Mouse (Mus musculus) cerebellum, adult 18-20 months (tissue): ENCODE measurements around the gene Rad51b.
A peak's percentile ranks its signal among the peaks of the same experiment; 100 is the strongest.

ENCODE experiments used
- DNase-seq, 2 experiments: peaks; one replicate each; pipeline ENCODE4 v3.0.0; 2021

Rad51b gene

GRCm38 (mm10) chr12:79499809-79500208 lies 202.7 kb downstream of the Rad51b start:
- DNase-seq = no peak

- DNase-seq = no peak
Measured at GRCm38 (mm10) chr12:79501877-79502276, 204.8 kb downstream of the Rad51b start.

DNA sequence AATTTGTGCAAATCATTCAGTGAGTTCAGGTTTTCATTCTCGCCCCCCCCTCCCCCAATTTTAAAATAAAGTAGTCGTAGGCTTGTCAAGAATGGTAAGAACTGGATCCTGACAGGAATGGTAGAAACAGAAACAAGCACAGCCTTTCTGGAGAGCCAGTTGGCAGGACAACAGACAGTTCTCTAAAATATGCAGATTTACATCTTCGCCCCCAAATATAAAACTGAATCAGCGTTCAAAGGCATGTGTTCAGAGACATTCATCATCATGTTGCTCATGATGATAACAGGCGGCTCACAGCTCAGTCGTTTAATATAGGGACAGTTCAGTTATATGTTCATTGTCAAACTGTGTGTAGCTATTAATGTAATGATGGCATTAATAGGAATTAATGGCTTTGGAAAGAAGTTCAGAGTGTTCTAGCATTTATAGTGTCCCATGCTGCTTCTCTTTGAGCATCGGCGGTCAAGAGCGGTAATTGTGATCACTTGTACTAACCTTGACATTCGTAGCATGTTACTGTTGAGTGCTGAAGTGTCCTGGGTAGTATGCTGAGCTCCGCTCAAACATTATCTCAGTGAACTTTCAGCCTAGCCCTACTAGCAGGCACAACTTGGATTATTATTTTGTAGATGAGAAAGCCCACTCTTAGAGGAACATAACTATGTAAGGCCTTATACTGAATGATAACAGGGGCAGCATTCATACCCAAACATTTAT lies 205.9 kb downstream of the Rad51b start:
- no peak for DNase-seq

GRCm38 (mm10) chr12:79503582-79504515 lies 206.8 kb downstream of the Rad51b start:
- DNase-seq = no peak

GRCm38 (mm10) chr12:79504641-79505040 lies 207.6 kb downstream of the Rad51b start:
- DNase-seq = no peak

DNA sequence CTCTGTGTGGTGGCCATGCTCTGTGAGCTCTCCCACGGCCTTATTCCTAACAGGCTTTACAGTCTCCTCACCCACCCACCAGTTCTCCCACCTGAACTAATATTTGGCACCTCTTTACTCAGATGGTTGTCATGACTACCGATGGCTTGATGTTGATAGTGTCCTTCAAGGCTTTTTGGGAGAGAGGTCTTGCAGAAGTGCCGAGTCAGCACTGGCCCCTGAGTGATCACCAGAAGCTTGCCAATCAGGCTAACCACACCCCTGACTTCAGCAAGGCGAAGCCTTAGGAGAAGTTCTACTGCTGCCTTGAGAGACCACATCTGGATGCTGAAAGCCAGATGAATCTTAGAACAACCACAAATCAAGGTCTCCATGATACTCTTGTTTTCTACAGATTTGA lies 209.3 kb downstream of the Rad51b start:
- no peak for DNase-seq

GRCm38 (mm10) chr12:79507141-79507681 lies 210.1 kb downstream of the Rad51b start:
- DNase-seq = peak in 1 of 2 experiments; percentile 4

DNA sequence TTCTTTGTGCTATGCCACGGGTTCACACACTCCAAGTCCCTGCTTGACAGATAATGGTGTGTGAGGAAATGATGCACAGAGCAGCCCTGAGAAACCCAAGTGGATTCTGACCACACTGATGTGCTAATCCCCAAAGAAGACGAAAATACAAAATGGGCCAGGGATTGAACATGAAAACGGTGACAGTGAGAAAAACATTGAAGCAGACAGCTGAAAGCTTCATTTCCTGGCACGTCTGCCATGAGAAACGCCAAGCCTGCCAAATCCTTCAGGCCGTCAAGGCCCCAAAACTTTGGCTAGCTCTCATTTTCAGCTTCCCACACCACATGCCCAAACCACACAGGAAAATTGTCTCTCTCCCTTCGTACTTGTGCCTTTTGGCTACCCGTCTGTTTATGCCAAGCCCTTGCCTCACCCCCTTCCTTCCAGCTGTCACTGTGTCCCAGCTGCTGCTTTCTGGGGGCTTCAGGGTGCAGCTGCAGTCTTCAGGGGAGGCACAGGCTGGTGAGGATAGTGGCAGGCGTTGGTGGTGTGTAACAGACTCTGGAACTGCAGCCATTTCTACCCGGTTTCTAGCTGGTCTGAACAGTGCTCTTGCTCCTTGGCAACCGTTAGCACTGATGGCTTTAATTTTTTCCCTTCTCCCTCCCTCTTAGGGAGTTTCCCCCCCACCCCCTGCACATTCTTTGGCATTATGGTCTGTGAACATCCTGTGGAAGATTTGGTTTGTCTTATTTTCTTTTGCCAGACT lies 214.5 kb downstream of the Rad51b start:
- DNase-seq = peak; percentile 5 to 9

DNA sequence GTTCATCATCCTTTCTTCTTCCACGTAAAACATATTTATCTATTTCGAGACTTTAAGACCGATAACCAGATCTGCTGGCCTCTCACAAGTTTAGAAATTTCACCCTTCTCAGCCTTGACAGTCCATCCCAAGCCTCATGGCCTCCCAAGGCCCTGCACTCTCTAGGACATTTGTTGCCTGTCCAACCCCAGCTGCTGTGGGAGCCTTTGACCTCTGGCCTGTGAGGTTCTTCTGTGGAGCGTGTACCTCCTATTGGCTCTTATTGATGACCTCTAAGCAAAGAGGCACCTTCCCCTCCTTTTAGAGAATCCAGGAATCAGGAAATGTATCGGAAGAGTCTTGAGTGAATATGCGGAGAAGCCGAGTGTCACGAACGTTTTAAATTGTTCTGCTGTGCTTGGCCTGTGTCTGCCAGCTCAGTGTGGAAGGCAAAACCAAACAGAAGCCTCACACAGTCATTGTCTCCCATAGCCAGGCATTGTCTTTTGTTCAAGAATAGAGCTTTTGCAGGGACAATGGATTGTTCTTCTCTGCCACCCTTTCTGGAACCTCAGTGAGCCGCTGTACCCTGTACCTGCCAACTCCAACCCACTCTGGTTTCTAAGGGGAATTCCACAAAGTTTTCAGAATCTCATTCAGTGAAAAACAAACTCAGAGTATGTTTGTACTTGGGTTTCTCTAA lies 215.3 kb downstream of the Rad51b start:
- DNase-seq = peak in 1 of 2 experiments; percentile 2

DNA sequence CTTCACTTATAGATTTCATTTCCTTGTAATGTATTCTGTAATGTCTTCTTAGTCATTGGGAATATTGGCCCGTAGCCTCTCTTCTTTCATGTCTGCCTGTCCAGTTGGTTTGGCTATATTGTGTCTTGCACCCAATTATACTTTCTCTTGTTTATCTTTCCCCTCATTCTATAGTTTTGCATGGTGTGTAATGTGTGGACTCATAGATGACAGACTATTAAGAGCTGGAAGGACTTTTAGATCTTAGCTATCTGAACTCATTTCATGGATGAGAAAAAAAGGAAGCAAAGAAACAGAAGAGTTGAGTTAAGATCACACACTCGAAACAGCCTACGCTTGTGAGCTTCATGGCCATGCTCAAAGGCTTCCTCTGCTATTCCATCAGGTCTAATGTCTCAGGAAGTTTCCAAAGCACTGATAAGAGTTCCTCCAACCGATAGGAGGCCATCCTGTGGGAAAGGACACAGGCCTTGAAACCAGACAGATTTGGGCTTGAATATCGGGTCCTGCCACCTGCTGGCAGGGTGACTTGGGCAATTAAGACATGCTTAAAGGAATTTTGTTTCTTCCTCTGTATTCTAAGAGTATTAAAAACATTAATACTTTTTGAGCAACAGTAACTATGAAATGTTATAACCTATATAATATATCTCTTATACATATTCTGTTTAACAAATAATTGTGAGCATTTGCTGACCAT lies 216.1 kb downstream of the Rad51b start:
- DNase-seq = no peak

GRCm38 (mm10) chr12:79514680-79515079 lies 217.6 kb downstream of the Rad51b start:
- no peak for DNase-seq

DNA sequence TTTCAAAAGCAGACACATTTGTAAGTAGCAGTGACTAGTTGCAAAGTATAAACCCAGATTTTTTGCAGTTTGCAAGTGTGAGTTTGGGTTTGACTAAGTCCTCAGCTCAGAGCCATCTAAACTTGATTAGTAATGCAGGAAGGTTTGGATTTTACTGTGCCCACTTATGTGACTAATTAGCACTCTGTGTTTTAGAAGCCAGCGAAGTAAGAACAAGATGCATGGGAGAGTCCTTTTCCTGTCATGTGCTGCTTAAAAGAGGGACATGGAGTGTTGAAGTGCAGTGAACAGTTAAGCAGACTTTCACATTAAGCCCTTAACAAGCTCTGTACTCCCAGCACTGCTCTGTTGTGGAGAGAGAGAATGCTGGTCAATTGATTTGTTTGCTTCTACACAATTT lies 225.3 kb downstream of the Rad51b start:
- DNase-seq = no peak

GRCm38 (mm10) chr12:79524941-79525871 lies 228.1 kb downstream of the Rad51b start:
- no peak for DNase-seq

DNA sequence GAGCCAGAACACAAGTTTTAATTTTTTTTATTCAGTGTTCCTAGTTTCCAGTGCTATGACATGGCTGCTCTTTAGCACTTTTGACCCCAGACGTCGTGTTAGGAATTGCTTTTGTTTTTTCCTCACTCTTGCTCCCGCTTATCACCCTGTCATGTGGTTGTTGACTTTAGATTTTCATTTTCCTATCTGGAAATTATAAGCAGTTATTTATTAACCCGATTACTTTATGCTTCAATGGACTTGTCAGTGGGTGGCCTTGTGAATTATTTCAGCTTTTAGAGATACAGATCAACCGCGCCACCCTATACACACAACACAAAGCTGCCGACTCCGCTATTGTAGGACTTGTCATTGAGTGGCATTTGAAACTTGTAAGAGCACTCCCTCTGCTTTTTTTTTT lies 228.8 kb downstream of the Rad51b start:
- DNase-seq = no peak

DNA sequence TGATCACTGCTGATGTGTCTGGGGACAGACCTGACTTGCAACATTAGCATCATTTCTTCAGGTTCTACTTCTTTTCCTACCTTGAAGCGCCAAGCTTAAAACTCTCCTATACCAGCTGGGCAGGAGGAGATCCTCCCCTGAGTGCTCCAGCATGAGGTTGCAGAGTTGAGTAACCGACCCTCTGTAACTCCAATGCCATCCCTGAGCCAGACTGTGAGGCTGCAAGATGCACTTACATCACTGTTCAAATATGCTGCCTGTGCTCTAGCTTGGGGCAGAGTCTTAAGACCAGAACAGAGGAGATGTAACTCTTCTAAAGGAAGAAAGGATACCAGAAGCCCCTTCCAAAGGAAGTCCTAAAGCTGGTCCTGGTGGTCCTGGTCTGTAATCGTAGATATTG lies 230.1 kb downstream of the Rad51b start:
- DNase-seq = no peak

DNA sequence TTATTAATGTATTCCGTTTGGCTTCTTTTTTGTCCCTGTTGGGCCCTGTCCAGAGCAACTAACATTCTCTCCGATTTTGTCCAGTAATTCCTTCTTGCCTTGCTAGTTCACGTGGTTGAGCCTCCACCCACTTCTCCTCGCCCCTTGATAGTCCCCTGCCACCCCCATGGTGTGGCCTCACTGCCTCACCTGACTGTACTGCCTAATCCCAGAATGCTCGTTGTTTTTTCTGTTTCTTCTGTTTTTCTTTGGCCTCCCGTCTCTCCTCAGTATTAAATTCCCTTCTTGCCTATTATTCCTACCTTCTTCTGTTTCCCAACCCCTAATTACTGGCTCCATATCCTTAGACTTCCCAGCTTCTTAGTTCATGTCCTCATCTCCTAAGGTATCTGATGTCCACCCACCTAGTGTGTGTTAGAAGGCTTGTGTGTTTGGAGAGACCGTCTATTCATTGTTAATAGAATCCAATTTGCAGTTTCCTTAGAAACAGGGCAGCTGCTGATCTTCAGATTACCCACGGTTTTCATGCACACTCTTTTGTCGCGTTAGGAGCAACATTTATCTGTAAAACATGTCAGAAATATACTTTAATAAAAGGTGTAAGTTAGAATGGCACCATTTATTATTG lies 233.3 kb downstream of the Rad51b start:
- no peak for DNase-seq

- no peak for DNase-seq
Measured at GRCm38 (mm10) chr12:79531809-79532798, 235.0 kb downstream of the Rad51b start.

DNA sequence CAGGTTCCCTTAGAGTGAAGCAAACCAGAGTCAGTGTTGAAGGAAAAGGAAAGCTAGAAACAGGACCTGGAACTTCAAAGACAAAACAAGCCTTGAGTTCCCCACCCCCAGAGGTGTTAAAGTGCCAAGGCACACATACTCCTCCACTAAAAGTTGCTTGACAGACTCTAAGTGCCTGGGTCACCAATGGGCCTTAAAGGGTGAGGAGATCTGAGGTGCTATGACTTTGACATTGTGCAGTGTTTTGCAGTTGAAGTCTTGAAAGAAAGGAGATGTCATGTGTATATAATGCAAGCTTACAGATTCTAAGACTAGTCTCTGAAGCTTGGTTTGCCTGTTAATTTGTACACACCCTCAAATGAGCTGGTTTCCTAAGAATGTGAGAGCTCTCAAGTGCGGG lies 237.7 kb downstream of the Rad51b start:
- no peak for DNase-seq
